Mouse (Mus musculus) thymus, postnatal 4 days (tissue): ENCODE measurements at regions not wholly inside any gene's neighbourhood (a gene's known extent, or its start where the extent isn't known, plus 50 kb on each side); places are given as distances from the start of the nearest gene placed in this dataset.

ENCODE experiments used
- DNase-seq: peaks from one replicate; pipeline ENCODE4 v3.0.0; 2021

GRCm38 (mm10) chrX:6261469-6261868, 59.1 kb downstream of the Bmp15 start:
- peak; percentile 60 for DNase-seq

- DNase-seq = no peak
Measured at GRCm38 (mm10) chrX:6258523-6258922, 62.0 kb downstream of the Bmp15 start.

DNA sequence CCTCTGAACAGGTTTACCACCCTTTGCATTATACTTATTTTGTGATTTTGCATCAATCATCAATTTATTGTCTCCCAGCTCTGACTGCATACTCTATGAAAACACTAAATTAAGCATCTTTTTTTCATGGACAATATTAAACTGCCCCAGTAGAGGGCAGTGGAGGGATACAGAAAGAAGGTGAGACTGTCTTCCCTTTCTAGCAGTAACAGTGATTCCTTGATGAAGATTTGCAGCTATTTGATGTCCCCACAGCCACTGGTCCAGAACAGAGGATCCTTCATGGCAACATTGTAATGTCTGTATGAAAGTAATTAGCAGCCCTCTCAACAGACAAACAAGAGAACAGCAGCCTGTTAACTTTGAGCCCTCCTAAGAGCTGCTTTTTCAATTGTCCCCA, 66.5 kb downstream of the Bmp15 start:
- DNase-seq = no peak

DNA sequence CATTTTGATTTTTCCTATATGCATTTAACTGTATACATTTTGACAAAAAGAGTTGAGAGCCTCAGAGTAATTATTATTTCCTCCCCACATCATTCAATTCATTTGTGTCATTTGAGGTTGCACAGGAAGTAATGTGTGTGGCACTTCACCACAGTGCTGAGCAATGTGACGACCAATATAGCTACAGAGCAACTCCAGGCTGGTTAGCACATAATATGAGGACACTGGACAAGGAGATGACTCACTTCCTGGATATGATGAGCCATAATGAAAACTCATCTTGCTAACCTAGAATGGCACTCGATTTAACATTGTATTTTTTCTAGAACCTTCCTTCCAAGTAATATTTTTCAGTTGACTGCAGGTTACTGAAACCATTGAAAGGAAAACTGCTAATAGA, 67.6 kb downstream of the Bmp15 start:
- no peak for DNase-seq
